Mouse (Mus musculus) hindbrain, embryonic 15.5 days (tissue): Measurements from ENCODE around the gene Adora3. TPM values are rescaled to one million over a fixed set of nuclear protein-coding genes. Genes with fewer than 3 reads are reported as not detected.

Source experiments
- ATAC-seq: fragments of 200-750 bp; cut with Nextera tagmentation; 2 replicates; pipeline ENCODE4 v1.8.0; 2017; ENCODE audit warnings: low read depth, moderate number of reproducible peaks, moderate TSS enrichment; ENCODE audit not compliant: low FRiP score
- H3K27ac ChIP-seq: fragments of 300-500 bp; sonication (generic); replicated peaks from 2 replicates; pipeline ENCODE4 v1.5.1; 2015; ENCODE audit warnings: mild to moderate bottlenecking, inconsistent platforms
- H3K27me3 ChIP-seq: fragments of 300-500 bp; sonication (generic); 2 replicates; pipeline ENCODE4 v1.6.1; 2015; ENCODE audit warnings: control low read depth, inconsistent platforms
- H3K36me3 ChIP-seq: fragments of 300-500 bp; sonication (generic); 2 replicates; pipeline ENCODE4 v1.6.1; 2015; ENCODE audit warnings: control low read depth, inconsistent platforms
- H3K4me1 ChIP-seq: fragments of 300-500 bp; sonication (generic); replicated peaks from 2 replicates; pipeline ENCODE4 v1.6.1; 2015; ENCODE audit warnings: control low read depth, inconsistent platforms
- H3K4me2 ChIP-seq: fragments of 300-500 bp; sonication (generic); 2 replicates; pipeline ENCODE4 v1.6.1; 2015; ENCODE audit warnings: moderate library complexity, mild to moderate bottlenecking, inconsistent platforms
- H3K4me3 ChIP-seq: fragments of 300-500 bp; sonication (generic); 2 replicates; pipeline ENCODE4 v1.5.1; 2015; ENCODE audit warnings: mild to moderate bottlenecking, inconsistent platforms
- H3K9ac ChIP-seq: fragments of 300-500 bp; sonication (generic); 2 replicates; pipeline ENCODE4 v1.6.1; 2015; ENCODE audit warnings: inconsistent platforms
- H3K9me3 ChIP-seq: fragments of 300-500 bp; sonication (generic); 2 replicates; pipeline ENCODE4 v1.6.1; 2016; ENCODE audit warnings: control low read depth, inconsistent platforms
- WGBS: fragments of 180-500 bp; shearing (Covaris S2); methylation state at CpG from one replicate; pipeline ENCODE4 v1.1.7; 2015; 5-methylcytosine and 5-hydroxymethylcytosine counted together
- polyA plus RNA-seq: library from polyadenylated mRNA; unstranded; fragments of >200 nt; fragmentation: Nextera tagmentation; extraction: Ambion mirVana; gene quantifications from 2 replicates; pipeline ENCODE4 v1.2.1, GENCODE M21; 2015

Gene Adora3
- polyA plus RNA-seq, 1 experiment from 2014 or later = 0.18 TPM

- Histone ChIP-seq H3K4me1 (no peaks in the 10 kb centered on the region), H3K36me3 (no peaks in the 10 kb centered on the region), H3K27ac (no peak overlapping the region), H3K27me3 (no peaks in the 10 kb centered on the region), H3K4me3 (no peak overlapping the region), H3K9ac (no peak overlapping the region), H3K9me3 (no peaks in the 10 kb centered on the region), H3K4me2 (no peak overlapping the region)
- WGBS = 83% methylated on average over 3 of the region's 3 CpGs
- no peak for ATAC-seq
These were observed 57.5 kb downstream of the Adora3 start for GRCm38 (mm10) chr3:105928195-105928569.

GRCm38 (mm10) chr3:105928781-105929180 is 58.1 kb downstream of the Adora3 start:
- ATAC-seq = no peak

GRCm38 (mm10) chr3:105929821-105930220 is 59.2 kb downstream of the Adora3 start:
- no peak overlapping the region for H3K9ac ChIP-seq
- WGBS = 91% methylated on average over 7 of the region's 7 CpGs
- H3K4me2 ChIP-seq = no peak overlapping the region
- no peak overlapping the region for H3K4me3 ChIP-seq
- H3K27me3 ChIP-seq = no peaks in the 10 kb centered on the region
- no peaks in the 10 kb centered on the region for H3K36me3 ChIP-seq
- no peak overlapping the region for H3K27ac ChIP-seq
- no peak for ATAC-seq
- H3K4me1 ChIP-seq = no peaks in the 10 kb centered on the region
- H3K9me3 ChIP-seq = no peaks in the 10 kb centered on the region

More at GRCm38 (mm10) chr3:105928781-105929180, 58.1 kb downstream of the Adora3 start:
- H3K27me3 ChIP-seq = no peaks in the 10 kb centered on the region
- no peaks in the 10 kb centered on the region for H3K9me3 ChIP-seq
- no peaks in the 10 kb centered on the region for H3K4me1 ChIP-seq
- no peaks in the 10 kb centered on the region for H3K36me3 ChIP-seq
- 87% methylated on average over 6 of the region's 6 CpGs for WGBS
- no peak overlapping the region for H3K27ac ChIP-seq
- no peak overlapping the region for H3K4me2 ChIP-seq
- no peak overlapping the region for H3K4me3 ChIP-seq
- H3K9ac ChIP-seq = no peak overlapping the region

- H3K4me1 ChIP-seq = no peaks in the 10 kb centered on the region
- WGBS = 89% methylated on average over 2 of the region's 2 CpGs
- H3K9me3 ChIP-seq = no peaks in the 10 kb centered on the region
- no peak for ATAC-seq
- H3K27ac ChIP-seq = no peak overlapping the region
- H3K36me3 ChIP-seq = no peaks in the 10 kb centered on the region
- no peak overlapping the region for H3K4me3 ChIP-seq
- no peak overlapping the region for H3K9ac ChIP-seq
- H3K27me3 ChIP-seq = no peaks in the 10 kb centered on the region
- H3K4me2 ChIP-seq = no peak overlapping the region
These were observed 60.4 kb downstream of the Adora3 start for GRCm38 (mm10) chr3:105931095-105931494.

- no peaks in the 10 kb centered on the region for H3K27me3 ChIP-seq
- H3K9ac ChIP-seq = no peak within 1 kb of the TSS
- 0 out of 2 replicates have a peak, but pooled peaks cover 2% of the 10 kb centered on the region for H3K36me3 ChIP-seq
- no peaks in the 10 kb centered on the region for H3K9me3 ChIP-seq
- H3K4me3 ChIP-seq = no peak within 1 kb of the TSS
- no peak for ATAC-seq
- H3K27ac ChIP-seq = no peak within 1 kb of the TSS
- 87% methylated on average over 8 of the region's 8 CpGs for WGBS
- no peak within 1 kb of the TSS for H3K4me2 ChIP-seq
- no peaks in the 10 kb centered on the region for H3K4me1 ChIP-seq
These were observed 61.8 kb downstream of the Adora3 start, which contains the start of gene I830077J02Rik for GRCm38 (mm10) chr3:105932240-105933071. Gene I830077J02Rik (minus strand): TSS chr3:105932664.

GRCm38 (mm10) chr3:105933926-105934325 is 63.3 kb downstream of the Adora3 start:
- Histone ChIP-seq H3K4me3 (no peak overlapping the region), H3K27me3 (no peaks in the 10 kb centered on the region), H3K9me3 (no peaks in the 10 kb centered on the region), H3K4me2 (no peak overlapping the region), H3K27ac (no peak overlapping the region), H3K9ac (no peak overlapping the region), H3K36me3 (0 out of 2 replicates have a peak, but pooled peaks cover 4% of the 10 kb centered on the region), H3K4me1 (no peaks in the 10 kb centered on the region)
- ATAC-seq = no peak
- WGBS = 95% methylated on average over 6 of the region's 6 CpGs

- Histone ChIP-seq H3K4me3 (no peak overlapping the region), H3K4me2 (no peak overlapping the region), H3K27ac (no peak overlapping the region), H3K9ac (no peak overlapping the region), H3K36me3 (0 out of 2 replicates have a peak, but pooled peaks cover 4% of the 10 kb centered on the region), H3K27me3 (no peaks in the 10 kb centered on the region), H3K9me3 (no peaks in the 10 kb centered on the region), H3K4me1 (no peaks in the 10 kb centered on the region)
- 75% methylated on average over 5 of the region's 5 CpGs for WGBS
- ATAC-seq = no peak
These were observed 64.4 kb downstream of the Adora3 start for GRCm38 (mm10) chr3:105935033-105935432.

GRCm38 (mm10) chr3:105936111-105936510 is 65.5 kb downstream of the Adora3 start:
- no peak overlapping the region for H3K27ac ChIP-seq
- H3K9ac ChIP-seq = no peak overlapping the region
- no peaks in the 10 kb centered on the region for H3K9me3 ChIP-seq
- ATAC-seq = no peak
- 95% methylated on average over 4 of the region's 4 CpGs for WGBS
- H3K36me3 ChIP-seq = peaks cover 9% of the 10 kb centered on the region
- no peaks in the 10 kb centered on the region for H3K4me1 ChIP-seq
- no peaks in the 10 kb centered on the region for H3K27me3 ChIP-seq
- no peak overlapping the region for H3K4me3 ChIP-seq
- no peak overlapping the region for H3K4me2 ChIP-seq

- Histone ChIP-seq H3K4me2 (no peak overlapping the region), H3K4me3 (no peak overlapping the region), H3K9ac (no peak overlapping the region), H3K36me3 (peaks cover 74% of the 10 kb centered on the region), H3K4me1 (peaks cover 1% of the 10 kb centered on the region; the same call in 1 of the 2 replicates), H3K9me3 (no peaks in the 10 kb centered on the region), H3K27ac (no peak overlapping the region), H3K27me3 (no peaks in the 10 kb centered on the region)
- WGBS = 93% methylated on average over 7 of the region's 7 CpGs
- no peak for ATAC-seq
These were observed 80.7 kb downstream of the Adora3 start for GRCm38 (mm10) chr3:105951348-105951747.

GRCm38 (mm10) chr3:105957235-105957634 is 86.6 kb downstream of the Adora3 start:
- Histone ChIP-seq H3K9ac (peak overlapping the region; percentile 16; the same call in 1 of the 2 replicates), H3K4me2 (peak overlapping the region; percentile 63), H3K27ac (no peak overlapping the region), H3K4me3 (no peak overlapping the region), H3K9me3 (no peaks in the 10 kb centered on the region), H3K4me1 (peaks cover 39% of the 10 kb centered on the region), H3K27me3 (no peaks in the 10 kb centered on the region), H3K36me3 (peaks cover 37% of the 10 kb centered on the region)
- 96% methylated on average over 1 of the region's 1 CpGs for WGBS
- ATAC-seq = no peak

- Histone ChIP-seq H3K9me3 (no peaks in the 10 kb centered on the region), H3K27ac (peak overlapping the region; percentile 95), H3K4me3 (peak overlapping the region; percentile 89), H3K4me1 (peaks cover 39% of the 10 kb centered on the region), H3K27me3 (no peaks in the 10 kb centered on the region), H3K4me2 (peak overlapping the region; percentile 63), H3K9ac (peak overlapping the region; percentile 95), H3K36me3 (peaks cover 37% of the 10 kb centered on the region)
- no peak for ATAC-seq
- 44% methylated on average over 5 of the region's 5 CpGs for WGBS
These were observed 87.5 kb downstream of the Adora3 start for GRCm38 (mm10) chr3:105958204-105958603.
